Mouse (Mus musculus) left cerebral cortex, adult 2 months (tissue): ENCODE data around the gene Nmd3. TPM values are rescaled to one million over a fixed set of nuclear protein-coding genes. Genes with fewer than 3 reads are reported as not detected.

Source experiments
- DNase-seq, 2 experiments: peaks; one replicate each; pipeline ENCODE4 v3.0.0; 2021 to 2022; ENCODE audit warnings: low spot score in 2 of 2, mixed read lengths in 1 of 2; ENCODE audit errors: extremely low spot score in 1 of 2
- H3K27ac ChIP-seq: fragments of 200-600 bp; 2 replicates; pipeline ENCODE4 v1.8.1; 2022
- H3K4me3 ChIP-seq: fragments of 200-600 bp; 2 replicates; pipeline ENCODE4 v1.8.1; 2022
- CTCF ChIP-seq: fragments of 200-600 bp; IDR thresholded peaks from 2 replicates; pipeline ENCODE4 v1.8.1; 2022; ENCODE audit warnings: antibody characterized with exemption, mild to moderate bottlenecking, moderate library complexity
- intact Hi-C: fragments of 180-260 bp; cut with DNase I; formaldehyde crosslinking; loops from one replicate; pipeline ENCODE4 v1.15.1; 2025
- long read RNA-seq, 2 experiments: library from polyadenylated mRNA; stranded (forward); transcript quantifications; one replicate each; pipeline ENCODE4 v2.0.0; 2021; ENCODE audit warnings: borderline mapping rate in 2 of 2
- total RNA-seq, 2 experiments: library from RNA; stranded (reverse); gene quantifications; 2 replicates each; pipeline ENCODE4 v1.2.3; 2021

Nmd3 gene
- total RNA-seq: 10 to 100 TPM; 47.6 to 57.3 TPM
- long read RNA-seq, experiment 1, full-length matches to known transcripts: 6 of 16 reads
- long read RNA-seq, experiment 1, partial matches to known transcripts: 1 of 16 reads
- long read RNA-seq, experiment 1, other reads (novel, unspliced or antisense): 9 of 16 reads
- long read RNA-seq, experiment 2, full-length matches to known transcripts: 11 of 15 reads
- long read RNA-seq, experiment 2, partial matches to known transcripts: 1 of 15 reads
- long read RNA-seq, experiment 2, other reads (novel, unspliced or antisense): 3 of 15 reads

- no peak; the same call in 1 of the 2 replicates for TF ChIP-seq CTCF
- peak; percentile 83 to 87 for DNase-seq
- Histone ChIP-seq H3K4me3 (peak within 1 kb of the TSS; percentile 73), H3K27ac (peak within 1 kb of the TSS; percentile 84)
- intact Hi-C loops: loop anchor here (10.0 kb wide), 1 partner anchor 717 kb away; the partner anchor contains the start of genes Ift80 and Smc4
Observed at GRCm38 (mm10) chr3:69721814-69722186, at the start of gene Nmd3. TSS of gene Nmd3 (plus strand) at chr3:69721985.

DNA sequence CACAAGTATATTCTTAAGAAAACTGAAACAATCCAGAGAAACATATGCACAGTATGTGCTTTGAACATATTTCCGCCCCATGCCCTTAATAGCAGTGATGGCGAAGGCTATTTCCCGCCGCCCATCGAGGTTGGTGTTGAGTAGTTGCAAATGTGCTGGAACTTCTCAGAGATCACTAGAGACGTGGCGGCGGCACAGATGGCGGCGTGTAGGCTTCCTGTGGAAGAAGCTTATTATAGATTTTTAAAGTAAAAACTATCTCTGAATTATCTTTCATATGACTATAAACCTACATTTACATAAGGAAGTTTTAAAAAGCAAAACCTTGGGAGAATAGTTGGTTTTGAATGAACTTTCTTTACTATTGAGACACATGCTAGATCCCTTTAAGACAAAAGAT is 48.4 kb upstream of the Nmd3 start:
- peak in 1 of 2 experiments; percentile 31 for DNase-seq
- Histone ChIP-seq H3K4me3 (no peak overlapping the region), H3K27ac (no peak overlapping the region)
- intact Hi-C loops: loop anchor here (5.0 kb wide), 1 partner anchor 76 kb away; the partner anchor contains the start of gene B3galnt1
- TF ChIP-seq CTCF: no peak

- no peak for DNase-seq
- Histone ChIP-seq H3K27ac (no peak overlapping the region), H3K4me3 (no peak overlapping the region)
- no peak for TF ChIP-seq CTCF
- intact Hi-C loops: loop anchor here (5.0 kb wide), 1 partner anchor 77 kb away; the partner anchor contains the start of gene B3galnt1
Observed at GRCm38 (mm10) chr3:69674206-69674605, 47.6 kb upstream of the Nmd3 start.

- no peak for DNase-seq
- Histone ChIP-seq H3K4me3 (no peak overlapping the region), H3K27ac (no peak overlapping the region)
- no peak for TF ChIP-seq CTCF
- intact Hi-C loops: no loop called here
Observed at GRCm38 (mm10) chr3:69689791-69690190, 32.0 kb upstream of the Nmd3 start.

- intact Hi-C loops: no loop called here
- TF ChIP-seq CTCF: no peak
- Histone ChIP-seq H3K27ac (no peak overlapping the region), H3K4me3 (no peak overlapping the region)
- DNase-seq: no peak
Observed at GRCm38 (mm10) chr3:69690939-69691338, 30.8 kb upstream of the Nmd3 start.

DNA sequence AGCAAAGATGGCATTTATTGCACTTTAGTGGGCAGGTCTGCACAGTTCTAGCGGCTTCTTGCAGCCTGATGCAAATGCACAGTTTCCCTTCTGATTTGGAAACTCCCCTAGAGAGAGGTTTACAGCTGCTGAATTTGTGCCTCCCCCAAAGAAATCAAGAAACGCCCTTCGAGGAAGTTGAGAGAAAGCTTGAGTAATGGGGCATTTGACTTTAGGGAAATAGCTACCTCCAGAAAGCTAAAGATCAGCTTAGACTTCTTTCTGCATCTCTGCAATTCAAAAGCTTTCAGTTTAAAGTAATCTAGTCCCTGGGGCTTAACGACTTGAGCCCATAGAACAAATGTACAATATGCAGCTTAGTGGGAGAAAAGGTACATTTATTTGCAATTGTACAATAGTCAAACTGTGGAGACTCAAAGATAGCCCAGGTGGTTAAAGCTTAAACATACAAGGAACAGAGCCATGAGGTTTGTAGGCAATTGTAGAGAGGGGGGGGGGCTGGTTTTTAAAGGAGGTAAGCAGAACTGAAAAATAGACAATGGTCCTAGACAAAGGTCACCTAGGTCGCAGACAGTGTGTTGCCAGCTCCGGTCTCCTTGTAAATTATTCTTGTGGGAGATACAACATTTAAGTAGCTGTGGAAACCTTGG is 21.8 kb upstream of the Nmd3 start:
- TF ChIP-seq CTCF: no peak
- no peak for DNase-seq
- H3K27ac ChIP-seq: no peak overlapping the region
- H3K4me3 ChIP-seq: no peak overlapping the region
- intact Hi-C loops: loop anchor here (5.0 kb wide), 2 partner anchors 443 to 463 kb away; no protein-coding TSS in a partner anchor

- peak; percentile 69 for TF ChIP-seq CTCF
- no peak for DNase-seq
- intact Hi-C loops: loop anchor here (2.0 to 5.0 kb wide), 4 partner anchors 103 to 465 kb away; partner anchors contain the start of gene B3galnt1
- Histone ChIP-seq H3K4me3 (no peak overlapping the region), H3K27ac (no peak overlapping the region)
Observed at GRCm38 (mm10) chr3:69701905-69702304, 19.9 kb upstream of the Nmd3 start.

DNA sequence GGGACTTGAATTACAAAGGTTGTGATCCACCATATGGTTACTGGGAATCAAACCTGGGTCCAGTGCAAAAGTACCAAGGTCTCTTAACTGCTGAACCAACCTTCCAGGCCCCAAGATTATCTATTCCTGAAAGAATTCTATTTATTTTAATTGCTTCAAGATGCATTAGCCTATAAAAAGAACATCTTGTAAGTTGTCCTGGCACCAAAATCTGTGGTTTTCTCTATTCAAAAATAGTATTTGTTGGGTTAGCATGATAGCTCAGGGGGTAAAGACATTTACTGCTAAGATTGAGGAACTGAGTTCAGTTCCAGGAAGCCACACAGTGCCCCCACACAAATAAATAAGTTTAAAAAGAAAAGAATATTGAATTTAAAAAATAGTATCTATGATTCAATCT is 19.4 kb upstream of the Nmd3 start:
- no peak for TF ChIP-seq CTCF
- intact Hi-C loops: loop anchor here (2.0 to 5.0 kb wide), 4 partner anchors 104 to 465 kb away; partner anchors contain the start of gene B3galnt1
- Histone ChIP-seq H3K27ac (no peak overlapping the region), H3K4me3 (no peak overlapping the region)
- DNase-seq: no peak

- Histone ChIP-seq H3K4me3 (no peak overlapping the region), H3K27ac (no peak overlapping the region)
- DNase-seq: no peak
- intact Hi-C loops: no loop called here
- TF ChIP-seq CTCF: no peak
Observed at GRCm38 (mm10) chr3:69709043-69709929, 12.5 kb upstream of the Nmd3 start.

GRCm38 (mm10) chr3:69711907-69712600 is 9.7 kb upstream of the Nmd3 start:
- no peak for DNase-seq
- H3K4me3 ChIP-seq: no peak overlapping the region
- H3K27ac ChIP-seq: no peak overlapping the region
- intact Hi-C loops: no loop called here
- TF ChIP-seq CTCF: no peak

DNA sequence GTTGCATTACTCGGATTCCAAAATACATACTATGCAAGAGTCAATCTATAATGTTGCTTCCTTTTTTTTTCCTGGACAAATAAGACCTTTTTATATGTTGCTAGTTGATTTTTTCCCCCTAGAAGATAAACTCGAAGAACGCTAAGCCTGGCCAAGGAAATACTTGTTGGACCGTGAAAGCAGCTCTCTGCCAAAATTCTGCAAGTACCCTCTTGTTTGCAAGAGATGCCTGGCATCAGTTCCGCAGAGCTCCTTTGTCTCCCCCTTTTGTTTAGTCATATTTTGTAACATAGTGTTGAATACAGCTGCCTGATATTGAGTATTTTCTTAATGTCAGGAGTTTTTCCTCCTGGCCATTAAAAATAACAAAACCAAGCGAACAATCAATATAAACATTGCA is 4.3 kb upstream of the Nmd3 start:
- Histone ChIP-seq H3K4me3 (no peak overlapping the region), H3K27ac (no peak overlapping the region)
- no peak for DNase-seq
- no peak for TF ChIP-seq CTCF
- intact Hi-C loops: no loop called here
